Mouse (Mus musculus) limb, embryonic 12.5 days (tissue): ENCODE measurements around the gene Trnt1. TPM values are rescaled to one million over a fixed set of nuclear protein-coding genes. Genes with fewer than 3 reads are reported as not detected.

ENCODE experiments used
- ATAC-seq: fragments of 200-750 bp; cut with Nextera tagmentation; 2 replicates; pipeline ENCODE4 v1.8.0; 2017; ENCODE audit warnings: low read depth, moderate TSS enrichment; ENCODE audit not compliant: insufficient number of reproducible peaks, insufficient read depth, low FRiP score, low TSS enrichment
- H3K27ac ChIP-seq: fragments of 300-500 bp; sonication (generic); 2 replicates; pipeline ENCODE4 v1.5.1; 2016; ENCODE audit warnings: mild to moderate bottlenecking, moderate library complexity
- H3K27me3 ChIP-seq: fragments of 300-500 bp; sonication (generic); 2 replicates; pipeline ENCODE4 v1.6.1; 2016; ENCODE audit warnings: mild to moderate bottlenecking, moderate library complexity
- H3K36me3 ChIP-seq: fragments of 300-500 bp; sonication (generic); 2 replicates; pipeline ENCODE4 v1.6.1; 2016; ENCODE audit warnings: mild to moderate bottlenecking, moderate library complexity
- H3K4me1 ChIP-seq: fragments of 300-500 bp; sonication (generic); replicated peaks from 2 replicates; pipeline ENCODE4 v1.6.1; 2016
- H3K4me2 ChIP-seq: fragments of 300-500 bp; sonication (generic); 2 replicates; pipeline ENCODE4 v1.6.1; 2016; ENCODE audit warnings: mild to moderate bottlenecking, moderate library complexity
- H3K4me3 ChIP-seq: fragments of 300-500 bp; sonication (generic); replicated peaks from 2 replicates; pipeline ENCODE4 v1.5.1; 2016; ENCODE audit warnings: mild to moderate bottlenecking
- H3K9ac ChIP-seq: fragments of 300-500 bp; sonication (generic); replicated peaks from 2 replicates; pipeline ENCODE4 v1.6.1; 2016; ENCODE audit warnings: mild to moderate bottlenecking, moderate library complexity
- H3K9me3 ChIP-seq: fragments of 300-500 bp; sonication (generic); 2 replicates; pipeline ENCODE4 v1.6.1; 2016; ENCODE audit warnings: mild to moderate bottlenecking, moderate library complexity
- WGBS: fragments of 180-500 bp; shearing (Covaris S2); methylation state at CpG from one replicate; pipeline ENCODE4 v1.1.7; 2016; 5-methylcytosine and 5-hydroxymethylcytosine counted together
- polyA plus RNA-seq: library from polyadenylated mRNA; unstranded; fragments of >200 nt; fragmentation: Nextera tagmentation; extraction: Ambion mirVana; gene quantifications from 2 replicates; pipeline ENCODE4 v1.2.1, GENCODE M21; 2016

Trnt1 gene
- 61.5 and 61.8 TPM in 2 replicates for polyA plus RNA-seq

- H3K4me1 ChIP-seq, result peaks cover 12% of the 10 kb centered on the region
- 0 out of 2 replicates have a peak, but pooled peaks cover 3% of the 10 kb centered on the region for H3K27me3 ChIP-seq
- peak within 1 kb of the TSS; percentile 74 for H3K4me2 ChIP-seq
- ATAC-seq, result peak; percentile 98
- H3K9ac ChIP-seq, result peak within 1 kb of the TSS; percentile 64
- peaks cover 25% of the 10 kb centered on the region for H3K36me3 ChIP-seq
- H3K4me3 ChIP-seq, result peak within 1 kb of the TSS; percentile 73
- 9% methylated on average over 35 of the region's 35 CpGs for WGBS
- no peaks in the 10 kb centered on the region for H3K9me3 ChIP-seq
- no peak within 1 kb of the TSS for H3K27ac ChIP-seq
Measured at GRCm38 (mm10) chr6:106768640-106769289, at the start of gene Trnt1. Trnt1 (plus strand) TSS chr6:106769120.

GRCm38 (mm10) chr6:106725642-106726041 lies 43.3 kb upstream of the Trnt1 start:
- H3K4me3 ChIP-seq, result no peak overlapping the region
- H3K4me1 ChIP-seq, result no peaks in the 10 kb centered on the region
- H3K36me3 ChIP-seq, result no peaks in the 10 kb centered on the region
- no peak overlapping the region for H3K27ac ChIP-seq
- H3K9me3 ChIP-seq, result no peaks in the 10 kb centered on the region
- no peak overlapping the region for H3K9ac ChIP-seq
- no peak overlapping the region for H3K4me2 ChIP-seq
- WGBS, result 86% methylated on average over 4 of the region's 4 CpGs
- no peak for ATAC-seq
- no peaks in the 10 kb centered on the region for H3K27me3 ChIP-seq

GRCm38 (mm10) chr6:106726078-106726477 lies 42.8 kb upstream of the Trnt1 start:
- Histone ChIP-seq H3K27ac (no peak overlapping the region), H3K36me3 (no peaks in the 10 kb centered on the region), H3K4me3 (no peak overlapping the region), H3K9me3 (no peaks in the 10 kb centered on the region), H3K4me2 (no peak overlapping the region), H3K27me3 (no peaks in the 10 kb centered on the region), H3K4me1 (no peaks in the 10 kb centered on the region), H3K9ac (no peak overlapping the region)
- WGBS, result 82% methylated on average over 6 of the region's 6 CpGs
- no peak for ATAC-seq

GRCm38 (mm10) chr6:106727703-106728102 lies 41.2 kb upstream of the Trnt1 start:
- Histone ChIP-seq H3K9me3 (no peaks in the 10 kb centered on the region), H3K27me3 (no peaks in the 10 kb centered on the region), H3K27ac (no peak overlapping the region), H3K4me3 (no peak overlapping the region), H3K4me1 (no peaks in the 10 kb centered on the region), H3K36me3 (no peaks in the 10 kb centered on the region), H3K9ac (no peak overlapping the region), H3K4me2 (no peak overlapping the region)
- ATAC-seq, result no peak
- WGBS, result 63% methylated on average over 1 of the region's 1 CpGs

- H3K27ac ChIP-seq, result no peak overlapping the region
- H3K9ac ChIP-seq, result no peak overlapping the region
- no peaks in the 10 kb centered on the region for H3K36me3 ChIP-seq
- 81% methylated on average over 4 of the region's 4 CpGs for WGBS
- H3K27me3 ChIP-seq, result no peaks in the 10 kb centered on the region
- H3K9me3 ChIP-seq, result no peaks in the 10 kb centered on the region
- no peak overlapping the region for H3K4me2 ChIP-seq
- H3K4me1 ChIP-seq, result no peaks in the 10 kb centered on the region
- no peak for ATAC-seq
- H3K4me3 ChIP-seq, result no peak overlapping the region
Measured at GRCm38 (mm10) chr6:106729682-106730314, 39.1 kb upstream of the Trnt1 start.

- ATAC-seq, result no peak
- no peak overlapping the region for H3K4me2 ChIP-seq
- H3K27ac ChIP-seq, result no peak overlapping the region
- H3K9ac ChIP-seq, result no peak overlapping the region
- H3K4me3 ChIP-seq, result no peak overlapping the region
- no peaks in the 10 kb centered on the region for H3K36me3 ChIP-seq
- no peaks in the 10 kb centered on the region for H3K9me3 ChIP-seq
- WGBS, result 78% methylated on average over 4 of the region's 4 CpGs
- no peaks in the 10 kb centered on the region for H3K4me1 ChIP-seq
- no peaks in the 10 kb centered on the region for H3K27me3 ChIP-seq
Measured at GRCm38 (mm10) chr6:106732563-106732962, 36.4 kb upstream of the Trnt1 start.

- 70% methylated on average over 3 of the region's 3 CpGs for WGBS
- Histone ChIP-seq H3K9ac (no peak overlapping the region), H3K4me2 (no peak overlapping the region), H3K9me3 (no peaks in the 10 kb centered on the region), H3K27me3 (no peaks in the 10 kb centered on the region), H3K4me3 (no peak overlapping the region), H3K4me1 (no peaks in the 10 kb centered on the region), H3K36me3 (no peaks in the 10 kb centered on the region), H3K27ac (no peak overlapping the region)
- no peak for ATAC-seq
Measured at GRCm38 (mm10) chr6:106738229-106738628, 30.7 kb upstream of the Trnt1 start.

- Histone ChIP-seq H3K9ac (no peak overlapping the region), H3K4me2 (no peak overlapping the region), H3K4me1 (no peaks in the 10 kb centered on the region), H3K9me3 (no peaks in the 10 kb centered on the region), H3K27me3 (no peaks in the 10 kb centered on the region), H3K27ac (no peak overlapping the region), H3K4me3 (no peak overlapping the region), H3K36me3 (no peaks in the 10 kb centered on the region)
- no peak for ATAC-seq
- 98% methylated on average over 1 of the region's 1 CpGs for WGBS
Measured at GRCm38 (mm10) chr6:106740244-106740825, 28.6 kb upstream of the Trnt1 start.

- 71% methylated on average over 7 of the region's 7 CpGs for WGBS
- peaks cover 3% of the 10 kb centered on the region; the same call in 1 of the 2 replicates for H3K27me3 ChIP-seq
Measured at GRCm38 (mm10) chr6:106743556-106744233, 25.2 kb upstream of the Trnt1 start.

GRCm38 (mm10) chr6:106745673-106746394 lies 23.1 kb upstream of the Trnt1 start:
- no peaks in the 10 kb centered on the region for H3K4me1 ChIP-seq
- H3K9me3 ChIP-seq, result no peaks in the 10 kb centered on the region
- H3K27ac ChIP-seq, result no peak overlapping the region
- 42% methylated on average over 7 of the region's 7 CpGs for WGBS
- H3K4me2 ChIP-seq, result no peak overlapping the region
- no peak overlapping the region for H3K9ac ChIP-seq
- no peak for ATAC-seq
- H3K4me3 ChIP-seq, result no peak overlapping the region
- no peaks in the 10 kb centered on the region for H3K36me3 ChIP-seq
- peaks cover 10% of the 10 kb centered on the region; the same call in 1 of the 2 replicates for H3K27me3 ChIP-seq

More at GRCm38 (mm10) chr6:106743556-106744233, 25.2 kb upstream of the Trnt1 start:
- Histone ChIP-seq H3K9me3 (no peaks in the 10 kb centered on the region), H3K27ac (no peak overlapping the region), H3K4me3 (no peak overlapping the region), H3K4me1 (no peaks in the 10 kb centered on the region), H3K36me3 (no peaks in the 10 kb centered on the region), H3K9ac (no peak overlapping the region), H3K4me2 (no peak overlapping the region)
- no peak for ATAC-seq
